In genomic region chr2:30594641-30595379, GRCm38 (mm10) we compare ENCODE assay signal across 8 mouse cellular contexts. TPM values are rescaled to one million over a fixed set of nuclear protein-coding genes. Genes with fewer than 3 reads are reported as not detected.
DNase-seq lines count a peak whose midpoint lies in the region; ATAC-seq lines count a peak whose summit lies in the region.

Cstad (plus strand) TSS chr2:30595040.

- H3K4me1 ChIP-seq in embryonic facial prominence, embryonic 10.5 days = peaks cover 48% of the 10 kb centered on the region
- H3K4me1 ChIP-seq in limb, embryonic 12.5 days (replicated peaks) = peaks cover 31% of the 10 kb centered on the region
- H3K4me1 ChIP-seq in midbrain, embryonic 13.5 days (replicated peaks) = peaks cover 39% of the 10 kb centered on the region

- no peaks in the 10 kb centered on the region for H3K27me3 ChIP-seq in embryonic facial prominence, embryonic 10.5 days (replicated peaks; ENCODE audit: low read depth, poor library complexity, severe bottlenecking)
- no peaks in the 10 kb centered on the region for H3K27me3 ChIP-seq in limb, embryonic 12.5 days
- H3K27me3 ChIP-seq in midbrain, embryonic 13.5 days = no peaks in the 10 kb centered on the region

- no peaks in the 10 kb centered on the region for H3K9me3 ChIP-seq in embryonic facial prominence, embryonic 10.5 days
- H3K9me3 ChIP-seq in limb, embryonic 12.5 days = no peaks in the 10 kb centered on the region
- no peaks in the 10 kb centered on the region for H3K9me3 ChIP-seq in midbrain, embryonic 13.5 days

- H3K4me2 ChIP-seq in limb, embryonic 12.5 days = peak within 1 kb of the TSS; percentile 74
- H3K4me2 ChIP-seq in midbrain, embryonic 13.5 days (replicated peaks) = peak within 1 kb of the TSS; percentile 63

- peak within 1 kb of the TSS; percentile 76 for H3K9ac ChIP-seq in limb, embryonic 12.5 days (replicated peaks)
- H3K9ac ChIP-seq in midbrain, embryonic 13.5 days (replicated peaks) = peak within 1 kb of the TSS; percentile 82

- H3K27ac ChIP-seq in embryonic facial prominence, embryonic 10.5 days (replicated peaks) = peak within 1 kb of the TSS; percentile 97
- peak within 1 kb of the TSS; percentile 99 for H3K27ac ChIP-seq in limb, embryonic 12.5 days
- peak within 1 kb of the TSS; percentile 100 for H3K27ac ChIP-seq in midbrain, embryonic 13.5 days

- WGBS in embryonic facial prominence, embryonic 10.5 days = 1% methylated on average over 38 of the region's 39 CpGs
- WGBS in limb, embryonic 12.5 days = 1% methylated on average over 38 of the region's 39 CpGs
- WGBS in midbrain, embryonic 13.5 days = under 1% methylated on average over 37 of the region's 39 CpGs

- H3K4me3 ChIP-seq in embryonic facial prominence, embryonic 10.5 days = peak within 1 kb of the TSS; percentile 67
- H3K4me3 ChIP-seq in limb, embryonic 12.5 days (replicated peaks) = peak within 1 kb of the TSS; percentile 47
- H3K4me3 ChIP-seq in midbrain, embryonic 13.5 days (replicated peaks) = peak within 1 kb of the TSS; percentile 48

- no peaks in the 10 kb centered on the region for H3K36me3 ChIP-seq in embryonic facial prominence, embryonic 10.5 days (replicated peaks)
- no peaks in the 10 kb centered on the region for H3K36me3 ChIP-seq in limb, embryonic 12.5 days
- H3K36me3 ChIP-seq in midbrain, embryonic 13.5 days = no peaks in the 10 kb centered on the region

- peak; percentile 61 for ATAC-seq in limb, embryonic 12.5 days (ENCODE audit: insufficient number of reproducible peaks, insufficient read depth, low FRiP score, low TSS enrichment, low read depth)
- ATAC-seq in midbrain, embryonic 13.5 days = peak; percentile 71

- DNase-seq in 3T3-L1 (ENCODE audit: low read depth, low spot score) = peak; percentile 87
- peak; percentile 75 for DNase-seq in adrenal gland, postnatal 10 days
- peak; percentile 92 for DNase-seq in embryonic facial prominence, embryonic 10.5 days (ENCODE audit: low spot score)
- peak; percentile 88 for DNase-seq in heart, adult 8-10 months (ENCODE audit: low spot score)
- peak; percentile 61 to 74 for DNase-seq in kidney, adult 8-10 months
- DNase-seq in spleen, adult 12 weeks (ENCODE audit: low spot score) = peak; percentile 18

RNA-seq across cellular contexts. Expression of gene Cstad, which starts in this region (rescaled TPM):
- total RNA-seq in adrenal gland, postnatal 10 days (2021) = 1 to 10 TPM; 1.7 to 3.7 TPM
- polyA plus RNA-seq in embryonic facial prominence, embryonic 10.5 days (2016; fragmentation: Nextera tagmentation; extraction: Ambion mirVana) = 0.44 and 0.86 TPM in 2 replicates
- total RNA-seq in heart, adult 8-10 months (2022) = 1 to 10 TPM in 3 of 4 experiments, under 1 TPM in 1; 0.69 to 2.3 (median 1.5) TPM
- polyA plus RNA-seq in limb, embryonic 12.5 days (2016; fragmentation: Nextera tagmentation; extraction: Ambion mirVana) = 0.63 and 1.7 TPM in 2 replicates
- 0.27 and 0.43 TPM in 2 replicates for polyA plus RNA-seq in midbrain, embryonic 13.5 days (2015; fragmentation: Nextera tagmentation; extraction: Ambion mirVana)

Comparison
In these comparisons a context has a peak if more than half of its experiments do, and no peak if none do; other contexts are left out.
1. Peak in every context shown above with its lines: DNase-seq, ATAC-seq, H3K4me3 ChIP-seq and H3K27ac ChIP-seq.
2. Peak in DNase-seq, H3K4me3 ChIP-seq and H3K27ac ChIP-seq in embryonic facial prominence, embryonic 10.5 days; RNA of the gene not detected or under 1 TPM.
3. Peak in ATAC-seq, H3K4me3 ChIP-seq, H3K27ac ChIP-seq, H3K9ac ChIP-seq and H3K4me2 ChIP-seq in midbrain, embryonic 13.5 days; RNA of the gene not detected or under 1 TPM.
4. DNase-seq: peak in every context shown above with its lines; median percentile 92 in embryonic facial prominence, embryonic 10.5 days; 88 in heart, adult 8-10 months; 87 in 3T3-L1; 75 in adrenal gland, postnatal 10 days; 68 in kidney, adult 8-10 months; 18 in spleen, adult 12 weeks.